Mouse (Mus musculus) small intestine, adult 2 months (tissue): ENCODE data around the gene Parp11.

ENCODE experiments used
- CTCF ChIP-seq: fragments of 200-500 bp; IDR thresholded peaks from 2 replicates; pipeline ENCODE4 v1.5.1; 2012; ENCODE audit warnings: low read depth, mild to moderate bottlenecking, control low read depth, inconsistent platforms, low read length, moderate library complexity, mixed read lengths; ENCODE audit not compliant: insufficient replicate concordance, insufficient read length; ENCODE audit errors: extremely low read depth
- POLR2A ChIP-seq: fragments of 200-500 bp; IDR thresholded peaks from 2 replicates; pipeline ENCODE4 v1.6.1; 2012; ENCODE audit warnings: low read depth, mild to moderate bottlenecking, control low read depth, inconsistent platforms, low read length, moderate library complexity

DNA sequence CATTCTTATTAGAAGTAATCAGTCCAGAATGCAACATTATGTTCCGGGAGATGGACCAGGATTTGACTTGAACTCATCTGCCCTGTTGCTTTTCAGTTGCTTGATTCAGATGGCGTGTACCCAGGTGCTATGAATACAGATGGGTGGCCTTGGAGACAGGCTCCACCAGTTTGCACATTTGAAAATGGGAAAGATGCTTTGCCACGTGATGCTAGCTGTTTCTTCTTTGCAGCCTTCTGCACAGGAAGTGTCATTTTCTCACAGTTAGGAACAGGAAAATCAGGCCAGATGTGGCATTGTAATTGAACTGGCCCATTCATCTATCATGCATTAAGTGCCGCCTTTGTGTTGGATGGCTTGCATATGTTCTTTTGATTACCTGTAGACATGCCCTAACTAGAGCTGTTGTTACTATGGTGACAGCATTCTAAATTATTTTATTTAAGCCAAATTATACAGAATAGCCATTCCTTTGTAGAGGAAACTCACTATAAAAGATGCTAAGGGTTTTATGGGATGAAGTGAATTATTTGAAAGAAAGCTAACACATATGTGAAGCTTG lies 20.2 kb downstream of the Parp11 start:
- no peak for TF ChIP-seq CTCF
- TF ChIP-seq POLR2A, result no peak
